Mouse (Mus musculus): ENCODE results near the gene Srrd. TPM values are rescaled to one million over a fixed set of nuclear protein-coding genes. Genes with fewer than 3 reads are reported as not detected.

Gene Srrd
- polyA plus RNA-seq, 1 experiment from 2014 or later = 10.4 TPM

GRCm38 (mm10) chr5:112317328-112317727 is 25.5 kb downstream of the Srrd start:
- H3K79me2 ChIP-seq (ENCODE audit: inconsistent target) = no peaks in the 10 kb centered on the region
- peaks cover 34% of the 10 kb centered on the region for H3K36me3 ChIP-seq (ENCODE audit: inconsistent target)
- H3K4me3 ChIP-seq (ENCODE audit: inconsistent target) = no peak overlapping the region
- no peak overlapping the region for H3K27ac ChIP-seq
- WGBS (ENCODE audit: missing documents) = 25% methylated on average over 5 of the region's 5 CpGs

GRCm38 (mm10) chr5:112316468-112316867 is 26.4 kb downstream of the Srrd start:
- Histone ChIP-seq H3K4me3 (ENCODE audit: inconsistent target) (no peak overlapping the region), H3K36me3 (ENCODE audit: inconsistent target) (peaks cover 41% of the 10 kb centered on the region), H3K79me2 (ENCODE audit: inconsistent target) (no peaks in the 10 kb centered on the region), H3K27ac (no peak overlapping the region)
- 93% methylated on average over 5 of the region's 5 CpGs for WGBS (ENCODE audit: missing documents)

GRCm38 (mm10) chr5:112313222-112313885 is 29.5 kb downstream of the Srrd start:
- Histone ChIP-seq H3K27ac (no peak overlapping the region), H3K36me3 (ENCODE audit: inconsistent target) (peaks cover 72% of the 10 kb centered on the region), H3K79me2 (ENCODE audit: inconsistent target) (no peaks in the 10 kb centered on the region; the same call in 1 of the 2 replicates), H3K4me3 (ENCODE audit: inconsistent target) (no peak overlapping the region)
- WGBS (ENCODE audit: missing documents) = 92% methylated on average over 11 of the region's 11 CpGs

GRCm38 (mm10) chr5:112305842-112306241 is 37.0 kb downstream of the Srrd start:
- no peak overlapping the region for H3K4me3 ChIP-seq (ENCODE audit: inconsistent target)
- peaks cover 76% of the 10 kb centered on the region for H3K36me3 ChIP-seq (ENCODE audit: inconsistent target)
- H3K79me2 ChIP-seq (ENCODE audit: inconsistent target) = peaks cover 65% of the 10 kb centered on the region
- WGBS (ENCODE audit: missing documents) = 98% methylated on average over 5 of the region's 5 CpGs
- no peak overlapping the region for H3K27ac ChIP-seq

GRCm38 (mm10) chr5:112302310-112302709 is 40.5 kb downstream of the Srrd start:
- Histone ChIP-seq H3K36me3 (ENCODE audit: inconsistent target) (peaks cover 46% of the 10 kb centered on the region), H3K27ac (no peak overlapping the region), H3K79me2 (ENCODE audit: inconsistent target) (peaks cover 100% of the 10 kb centered on the region), H3K4me3 (ENCODE audit: inconsistent target) (no peak overlapping the region)
- WGBS (ENCODE audit: missing documents) = 85% methylated on average over 5 of the region's 5 CpGs

GRCm38 (mm10) chr5:112301694-112302093 is 41.1 kb downstream of the Srrd start:
- H3K27ac ChIP-seq = no peak overlapping the region
- WGBS (ENCODE audit: missing documents) = 69% methylated on average over 4 of the region's 4 CpGs
- peaks cover 100% of the 10 kb centered on the region for H3K79me2 ChIP-seq (ENCODE audit: inconsistent target)
- H3K4me3 ChIP-seq (ENCODE audit: inconsistent target) = no peak overlapping the region
- peaks cover 40% of the 10 kb centered on the region for H3K36me3 ChIP-seq (ENCODE audit: inconsistent target)

- WGBS (ENCODE audit: missing documents) = 93% methylated on average over 6 of the region's 6 CpGs
- Histone ChIP-seq H3K36me3 (ENCODE audit: inconsistent target) (peaks cover 32% of the 10 kb centered on the region), H3K79me2 (ENCODE audit: inconsistent target) (peaks cover 100% of the 10 kb centered on the region), H3K27ac (no peak overlapping the region), H3K4me3 (ENCODE audit: inconsistent target) (no peak overlapping the region)
Measured at GRCm38 (mm10) chr5:112300721-112301308, 42.0 kb downstream of the Srrd start.

- Histone ChIP-seq H3K36me3 (ENCODE audit: inconsistent target) (peaks cover 25% of the 10 kb centered on the region), H3K27ac (no peak overlapping the region), H3K79me2 (ENCODE audit: inconsistent target) (peaks cover 100% of the 10 kb centered on the region), H3K4me3 (ENCODE audit: inconsistent target) (no peak overlapping the region)
- 63% methylated on average over 2 of the region's 2 CpGs for WGBS (ENCODE audit: missing documents)
Measured at GRCm38 (mm10) chr5:112300112-112300511, 42.7 kb downstream of the Srrd start.

GRCm38 (mm10) chr5:112299399-112299798 is 43.4 kb downstream of the Srrd start:
- WGBS (ENCODE audit: missing documents) = 82% methylated on average over 4 of the region's 4 CpGs
- peak overlapping the region; percentile 88; the same call in 1 of the 2 replicates for H3K27ac ChIP-seq
- peaks cover 17% of the 10 kb centered on the region for H3K36me3 ChIP-seq (ENCODE audit: inconsistent target)
- H3K4me3 ChIP-seq (ENCODE audit: inconsistent target) = no peak overlapping the region
- H3K79me2 ChIP-seq (ENCODE audit: inconsistent target) = peaks cover 100% of the 10 kb centered on the region

- H3K36me3 ChIP-seq (ENCODE audit: inconsistent target) = peaks cover 13% of the 10 kb centered on the region; the same call in 1 of the 2 replicates
- H3K4me3 ChIP-seq (ENCODE audit: inconsistent target) = no peak overlapping the region
- peaks cover 100% of the 10 kb centered on the region for H3K79me2 ChIP-seq (ENCODE audit: inconsistent target)
- 20% methylated on average over 12 of the region's 12 CpGs for WGBS (ENCODE audit: missing documents)
- peak overlapping the region; percentile 88 for H3K27ac ChIP-seq
Measured at GRCm38 (mm10) chr5:112298226-112298988, 44.4 kb downstream of the Srrd start.

- Histone ChIP-seq H3K4me3 (ENCODE audit: inconsistent target) (no peak overlapping the region), H3K79me2 (ENCODE audit: inconsistent target) (peaks cover 100% of the 10 kb centered on the region), H3K36me3 (ENCODE audit: inconsistent target) (0 out of 2 replicates have a peak, but pooled peaks cover 8% of the 10 kb centered on the region), H3K27ac (peak overlapping the region; percentile 88)
- WGBS (ENCODE audit: missing documents) = 12% methylated on average over 2 of the region's 2 CpGs
Measured at GRCm38 (mm10) chr5:112297257-112297656, 45.6 kb downstream of the Srrd start.

- Histone ChIP-seq H3K79me2 (ENCODE audit: inconsistent target) (peaks cover 100% of the 10 kb centered on the region), H3K27ac (peak overlapping the region; percentile 88), H3K36me3 (ENCODE audit: inconsistent target) (0 out of 2 replicates have a peak, but pooled peaks cover 1% of the 10 kb centered on the region), H3K4me3 (ENCODE audit: inconsistent target) (no peak overlapping the region)
- WGBS (ENCODE audit: missing documents) = 48% methylated on average over 6 of the region's 6 CpGs
Measured at GRCm38 (mm10) chr5:112296404-112297181, 46.2 kb downstream of the Srrd start.

GRCm38 (mm10) chr5:112295564-112295963 is 47.3 kb downstream of the Srrd start:
- Histone ChIP-seq H3K27ac (no peak overlapping the region), H3K36me3 (ENCODE audit: inconsistent target) (no peaks in the 10 kb centered on the region), H3K79me2 (ENCODE audit: inconsistent target) (peaks cover 100% of the 10 kb centered on the region), H3K4me3 (ENCODE audit: inconsistent target) (no peak overlapping the region)
- 85% methylated on average over 8 of the region's 8 CpGs for WGBS (ENCODE audit: missing documents)

GRCm38 (mm10) chr5:112295162-112295561 is 47.7 kb downstream of the Srrd start:
- no peak overlapping the region for H3K4me3 ChIP-seq (ENCODE audit: inconsistent target)
- no peak overlapping the region for H3K27ac ChIP-seq
- H3K79me2 ChIP-seq (ENCODE audit: inconsistent target) = peaks cover 100% of the 10 kb centered on the region
- WGBS (ENCODE audit: missing documents) = 84% methylated on average over 8 of the region's 8 CpGs
- H3K36me3 ChIP-seq (ENCODE audit: inconsistent target) = no peaks in the 10 kb centered on the region; the same call in 1 of the 2 replicates

Data from macrophage (primary cell).